Mouse (Mus musculus): ENCODE data around the gene Galnt10.
A peak's percentile ranks its signal among the peaks of the same experiment; 100 is the strongest.
"Not testable (repeated sequence)": the region's sequence is repeated elsewhere in the genome, so short reads cannot be mapped to it uniquely, and the experiment has no call there.

Galnt10 gene

DNA sequence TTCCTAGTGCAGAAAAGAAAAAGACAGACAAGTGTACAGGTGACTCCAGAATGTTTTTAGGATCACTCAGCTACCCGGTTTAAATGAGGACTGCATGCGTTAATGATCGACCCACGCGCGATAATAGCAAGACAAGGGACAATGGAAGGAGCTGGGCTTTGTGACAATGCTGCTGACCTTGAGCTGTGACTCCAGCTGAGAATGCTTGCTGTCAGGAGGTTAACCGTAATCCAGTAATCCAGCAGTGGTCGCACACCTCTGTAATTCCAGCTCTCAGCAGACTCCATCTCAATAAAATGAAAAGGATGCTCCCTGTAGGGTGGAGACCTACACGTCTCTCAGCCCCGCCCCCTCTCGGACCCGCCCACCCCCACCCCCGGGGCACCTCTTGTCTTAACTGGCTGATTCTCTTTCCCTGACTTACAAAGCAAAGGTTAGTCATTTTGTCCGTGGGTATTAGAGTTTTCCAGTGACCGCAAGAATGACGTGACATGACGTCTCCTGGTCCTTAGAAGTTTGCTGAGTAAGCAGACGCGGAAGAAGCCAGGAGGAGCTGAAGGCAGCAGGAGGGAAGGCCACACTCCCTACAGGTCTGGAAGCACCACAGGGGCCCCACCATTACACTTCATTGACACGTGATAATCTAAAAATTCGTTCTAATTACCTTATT is 145.8 kb downstream of the Galnt10 start:
- DNase-seq (ENCODE audit: low read depth) = peak; percentile 57

DNA sequence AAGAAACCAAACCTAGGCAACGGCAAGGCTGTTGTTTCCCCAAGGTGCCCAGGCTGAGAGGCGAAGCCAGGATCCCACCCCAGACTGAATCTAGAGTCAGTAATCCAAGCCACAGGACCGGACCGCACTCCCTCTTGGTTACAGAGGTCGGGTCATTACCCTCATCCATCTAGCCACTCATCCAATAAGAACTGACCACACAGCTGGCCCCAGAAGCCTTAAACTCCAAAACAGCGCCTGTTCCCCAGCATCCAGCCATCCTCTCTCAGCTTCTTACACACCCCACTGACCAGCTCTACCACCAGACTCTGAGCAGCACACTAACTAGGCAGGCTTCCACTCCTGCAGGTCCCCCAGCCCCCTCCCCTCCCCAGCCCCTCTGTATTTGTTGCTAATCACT is 149.8 kb downstream of the Galnt10 start:
- DNase-seq (ENCODE audit: low read depth) = no peak

DNA sequence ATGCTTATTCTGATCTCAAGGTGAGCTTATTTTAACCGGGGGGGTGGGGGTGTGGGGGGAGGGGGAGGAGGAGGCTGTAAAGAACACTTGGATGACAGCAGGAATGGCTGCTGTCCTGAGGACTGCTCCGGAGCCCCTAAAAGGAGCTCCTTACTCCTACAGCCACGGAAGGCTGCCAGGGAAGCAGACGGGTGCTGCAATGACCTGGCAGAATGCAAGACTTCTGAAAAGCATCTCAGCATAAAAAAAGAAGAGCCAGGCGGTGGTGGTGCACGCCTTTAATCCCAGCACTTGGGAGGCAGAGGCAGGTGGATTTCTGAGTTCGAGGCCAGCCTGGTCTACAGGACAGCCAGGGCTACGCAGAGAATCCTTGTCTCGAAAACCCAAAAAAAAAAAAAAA is 152.6 kb downstream of the Galnt10 start:
- DNase-seq (ENCODE audit: low read depth) = no peak

DNA sequence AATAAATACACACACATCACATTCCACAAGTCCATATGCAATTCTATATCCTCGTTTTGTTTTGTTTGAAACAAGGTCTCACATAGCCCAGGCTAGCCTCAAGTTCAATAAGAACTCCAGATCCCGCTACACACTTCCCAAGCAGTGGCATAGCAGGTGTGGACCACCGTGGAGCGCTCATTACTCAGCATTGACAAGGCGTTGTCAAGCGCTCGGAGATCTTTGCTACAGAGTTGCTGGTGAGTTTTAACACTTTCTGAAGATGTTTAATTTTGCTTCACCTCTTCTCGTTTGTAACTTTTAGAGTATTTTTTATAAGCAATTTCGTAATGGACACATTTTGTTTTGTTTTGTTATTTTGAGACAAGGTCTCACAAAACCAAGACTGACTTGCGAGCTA is 154.2 kb downstream of the Galnt10 start:
- DNase-seq (ENCODE audit: low read depth) = no peak

DNA sequence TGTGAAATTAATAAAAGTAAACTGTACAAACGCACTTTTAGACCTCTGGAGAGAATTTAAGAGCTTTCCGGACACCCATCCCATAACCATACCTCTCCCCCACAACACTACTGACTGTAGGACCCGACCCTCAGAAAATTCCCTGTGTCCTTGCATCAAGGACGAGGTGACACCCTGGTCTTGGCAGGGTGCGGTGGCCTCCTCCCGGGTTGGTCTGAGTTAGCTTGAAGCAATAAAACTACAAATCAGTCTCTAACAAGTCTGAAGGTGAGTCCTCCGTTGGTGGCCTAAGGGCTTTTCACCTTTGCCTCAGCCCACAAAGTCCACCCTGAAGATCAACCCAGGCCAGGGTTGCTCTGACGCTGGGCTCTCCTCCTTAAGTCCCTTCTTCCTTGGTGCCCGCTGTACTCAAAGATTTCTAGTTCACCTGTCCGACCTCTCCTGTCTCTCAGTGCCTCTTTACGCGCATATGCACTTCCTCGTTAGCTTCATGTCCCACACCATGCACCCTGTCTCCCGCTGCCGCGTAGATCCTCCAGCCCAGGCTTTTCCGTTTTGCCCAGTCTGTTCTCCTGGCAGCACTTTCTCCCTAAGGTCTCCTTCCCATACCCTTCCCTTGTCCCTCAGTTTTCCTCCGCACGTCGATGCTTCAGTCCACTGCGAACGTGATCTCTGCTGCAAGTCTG is 155.2 kb downstream of the Galnt10 start:
- no peak for DNase-seq (ENCODE audit: low read depth)

DNA sequence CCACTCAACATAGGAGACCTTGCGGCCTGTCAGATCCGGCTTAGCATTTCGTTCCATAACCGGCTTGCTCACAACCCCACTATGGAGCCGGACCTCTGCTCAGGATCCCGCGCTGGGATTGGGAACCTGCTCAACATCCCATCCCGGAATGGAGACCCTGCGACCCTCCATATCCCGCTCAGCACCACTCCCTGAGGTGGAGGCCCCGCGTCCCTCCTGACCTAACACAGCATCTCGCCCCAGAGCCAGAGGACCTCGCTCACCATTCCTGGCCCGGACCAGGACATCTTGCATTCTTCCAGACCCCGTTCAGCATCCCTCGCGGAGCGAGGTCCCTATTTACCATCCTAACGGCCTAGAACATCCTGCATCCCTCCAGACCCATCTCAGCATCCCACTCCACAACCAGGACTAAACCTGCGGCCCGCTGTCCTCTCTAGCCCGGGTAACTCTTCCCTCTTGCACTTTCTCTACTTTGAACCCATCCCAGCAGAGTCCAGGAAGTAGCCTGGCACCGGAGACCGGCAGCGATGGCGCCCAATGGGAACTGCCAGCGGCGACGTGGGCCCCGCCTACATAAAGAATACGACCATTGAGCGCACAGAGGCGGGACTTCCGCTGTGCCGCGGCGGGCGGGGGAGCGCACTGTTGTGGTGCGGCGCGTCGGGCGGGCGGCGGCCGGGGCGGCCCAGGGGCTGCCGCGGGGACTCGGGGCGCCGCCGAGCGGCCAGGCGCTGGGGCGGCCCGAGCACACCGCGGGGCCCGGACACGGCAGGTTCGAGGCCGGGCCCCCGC is 155.9 kb downstream of the Galnt10 start, which contains the start of gene Sap30l:
Gene Sap30l (plus strand): TSS at position 667 of the 795 bp plus-strand sequence.
- peak; percentile 98 for DNase-seq (ENCODE audit: low read depth)

DNA sequence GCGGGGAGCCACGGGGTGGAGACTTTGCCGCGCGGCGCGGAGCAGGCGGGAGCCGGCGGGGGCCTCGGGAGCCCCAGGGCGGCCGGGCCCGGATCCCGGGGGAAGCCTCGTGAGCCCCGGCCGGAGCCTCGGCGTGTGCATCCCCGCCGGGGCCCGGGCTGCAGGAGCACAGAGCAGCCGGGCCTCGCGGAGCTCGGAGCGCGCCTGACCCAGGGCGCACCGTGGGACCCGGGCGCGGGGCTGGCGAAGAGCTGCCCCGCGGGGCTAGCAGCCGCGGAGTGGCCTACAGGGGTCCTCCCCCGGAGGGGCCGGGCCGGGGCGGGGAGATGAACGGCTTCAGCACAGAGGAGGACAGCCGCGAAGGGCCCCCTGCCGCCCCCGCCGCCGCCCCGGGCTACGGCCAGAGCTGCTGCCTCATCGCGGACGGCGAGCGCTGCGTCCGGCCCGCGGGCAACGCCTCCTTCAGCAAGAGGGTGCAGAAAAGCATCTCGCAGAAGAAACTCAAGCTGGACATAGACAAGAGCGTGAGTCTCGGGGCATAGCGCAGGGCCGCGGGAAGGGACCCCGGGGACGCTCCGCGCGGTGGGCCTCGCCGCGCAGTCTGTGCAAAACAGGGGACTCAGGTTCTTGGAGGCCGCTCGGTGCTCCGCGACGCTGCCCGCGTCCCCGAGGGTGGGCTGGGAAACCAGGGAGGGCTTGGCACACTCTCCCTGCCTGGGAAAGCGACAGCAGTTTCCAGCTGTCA is 156.7 kb downstream of the Galnt10 start:
- peak; percentile 72 for DNase-seq (ENCODE audit: low read depth)

DNA sequence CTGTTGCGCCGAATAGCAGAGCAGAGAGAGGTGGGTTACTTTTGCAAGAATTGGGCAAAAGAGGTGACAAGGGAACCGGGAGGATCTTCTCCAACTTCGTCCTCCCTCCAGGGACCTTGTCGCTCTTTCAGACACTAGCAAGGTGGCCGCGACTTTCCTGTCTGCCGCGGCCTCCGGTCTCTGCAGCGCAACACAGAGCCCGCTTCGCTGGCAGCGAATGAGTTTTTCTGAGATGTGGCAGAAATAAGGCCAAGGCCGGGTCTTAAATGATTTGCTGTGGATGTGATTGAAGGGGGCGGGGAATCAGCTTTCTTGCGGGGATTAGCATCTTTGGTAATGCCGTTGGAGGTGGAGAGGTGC is 157.2 kb downstream of the Galnt10 start:
- peak; percentile 37 for DNase-seq (ENCODE audit: low read depth)

DNA sequence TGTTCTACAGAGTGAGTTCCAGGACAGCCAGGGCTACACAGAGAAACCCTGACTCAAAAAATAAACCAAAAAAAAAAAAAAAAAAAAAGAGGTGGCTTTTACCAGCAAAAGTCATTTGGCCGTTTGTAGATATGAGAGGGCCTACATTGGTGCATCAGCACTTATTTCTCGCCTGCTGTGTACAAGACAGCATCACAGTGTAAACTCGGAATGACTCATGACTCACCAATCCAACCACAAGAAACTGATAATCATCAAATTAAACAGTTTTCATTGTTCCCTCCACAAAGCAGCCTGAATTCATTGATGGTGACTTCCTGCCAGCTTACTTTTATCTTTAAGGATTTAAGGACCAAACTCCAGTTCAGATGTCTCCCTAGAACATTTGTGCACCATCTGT is 159.8 kb downstream of the Galnt10 start:
- DNase-seq (ENCODE audit: low read depth) = no peak

DNA sequence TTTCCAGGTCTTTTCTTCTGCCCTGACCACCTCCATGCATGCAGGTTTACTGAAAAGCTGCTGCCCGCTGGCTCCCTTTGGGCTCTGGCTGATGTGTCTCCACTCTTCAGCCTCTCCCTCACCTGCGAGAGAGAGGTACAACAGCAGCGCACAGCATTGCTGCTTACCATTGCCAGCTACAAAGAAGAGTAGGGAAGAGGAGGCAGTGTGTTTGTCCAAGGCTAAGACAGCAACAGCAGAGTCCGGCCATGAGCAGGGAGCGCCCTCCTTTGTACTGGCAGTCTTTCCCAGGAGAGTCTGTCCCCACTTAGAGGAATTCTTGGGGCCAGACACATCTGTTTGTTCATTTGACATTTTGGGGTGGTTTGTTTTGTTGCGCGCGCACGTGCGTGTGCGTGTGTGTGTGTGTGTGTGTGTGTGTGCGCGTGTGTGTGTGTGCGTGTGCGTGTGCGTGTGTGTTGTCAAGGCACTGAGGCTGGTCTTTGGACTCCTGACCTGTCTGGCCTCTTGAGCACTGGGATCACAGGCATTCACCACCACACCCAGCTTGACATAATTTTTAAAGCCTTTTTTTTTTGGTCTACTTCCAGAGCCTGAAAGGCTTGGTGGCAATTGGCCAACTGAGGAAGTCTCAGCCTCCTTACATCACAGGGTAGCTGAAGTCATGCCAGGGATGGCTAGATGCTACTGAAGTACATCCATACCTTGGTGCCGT is 163.9 kb downstream of the Galnt10 start:
- DNase-seq (ENCODE audit: low read depth) = peak; percentile 31

DNA sequence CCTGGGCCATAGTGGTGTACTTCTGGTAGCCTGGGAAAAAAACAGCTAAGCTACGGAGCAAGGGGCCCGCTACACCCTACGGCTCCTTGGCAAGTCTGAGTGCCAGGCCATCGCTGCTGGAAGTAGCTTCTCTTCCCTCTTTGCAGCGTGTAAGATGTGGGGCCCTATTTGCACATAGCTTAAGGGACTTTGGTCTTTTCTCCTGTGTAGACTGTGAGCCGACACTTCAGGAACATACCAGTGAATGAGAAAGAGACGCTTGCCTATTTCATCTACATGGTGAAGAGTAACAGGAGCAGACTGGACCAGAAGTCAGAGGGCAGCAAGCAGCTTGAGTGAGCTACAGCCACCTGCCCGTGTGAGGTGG is 164.5 kb downstream of the Galnt10 start:
- DNase-seq (ENCODE audit: low read depth) = no peak

DNA sequence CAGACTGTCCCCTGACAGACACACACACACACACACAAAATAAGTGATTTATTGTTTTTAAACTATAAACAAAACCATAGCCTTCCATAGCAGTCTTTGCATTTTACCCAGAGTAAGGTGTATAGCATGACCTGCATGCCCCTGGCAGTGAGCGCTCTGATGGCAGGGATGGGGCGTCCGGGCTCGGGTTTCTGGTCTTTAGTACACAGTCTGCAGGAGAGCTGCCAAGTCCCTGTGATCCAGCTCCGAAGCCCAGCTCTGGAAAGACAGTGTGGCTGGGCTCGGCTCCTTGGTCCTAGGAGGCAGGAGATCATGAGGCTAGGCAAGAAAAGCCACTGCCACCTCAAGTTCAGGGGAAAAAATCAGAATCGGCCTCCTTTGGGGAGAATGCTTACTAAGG is 165.8 kb downstream of the Galnt10 start:
- no peak for DNase-seq (ENCODE audit: low read depth)

DNA sequence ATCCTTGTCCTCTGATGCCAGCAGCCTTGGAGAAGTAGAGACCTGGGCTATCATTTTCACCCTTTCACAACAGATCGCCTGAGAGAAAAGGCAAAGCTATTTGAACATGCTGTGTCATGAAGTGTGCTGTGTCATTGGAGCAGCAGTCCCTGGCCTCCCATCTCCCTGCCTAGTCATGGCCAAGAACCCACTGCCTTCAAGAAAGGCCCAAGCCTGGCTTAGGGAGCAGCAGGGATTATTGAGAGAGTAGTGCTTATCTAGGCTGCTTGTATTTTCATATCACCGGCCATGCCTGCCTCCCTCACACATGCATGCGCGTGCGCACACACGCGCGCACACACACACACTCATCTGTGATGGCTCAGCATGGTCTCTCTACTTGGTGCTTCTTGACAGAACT is 167.0 kb downstream of the Galnt10 start:
- DNase-seq (ENCODE audit: low read depth) = no peak

DNA sequence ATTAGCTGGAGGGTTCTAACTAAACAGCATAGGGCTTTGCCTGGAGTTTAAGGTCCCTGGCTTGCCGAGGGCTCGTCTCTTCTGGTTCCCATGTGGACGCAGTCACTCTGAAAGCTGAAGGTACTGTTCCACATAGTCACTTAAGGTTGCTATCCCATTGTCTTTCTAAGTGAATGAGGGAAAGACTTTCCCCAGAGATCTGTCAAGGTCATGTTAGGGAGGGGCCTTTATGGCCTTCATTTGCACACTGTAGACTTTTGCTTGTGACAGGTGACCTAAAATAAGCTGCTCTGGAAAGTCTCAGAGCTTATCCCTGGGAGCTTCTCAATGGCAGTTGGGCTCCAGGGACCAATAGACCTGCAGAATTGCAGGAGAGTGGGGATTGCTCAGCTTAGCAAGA is 168.4 kb downstream of the Galnt10 start:
- no peak for DNase-seq (ENCODE audit: low read depth)

DNA sequence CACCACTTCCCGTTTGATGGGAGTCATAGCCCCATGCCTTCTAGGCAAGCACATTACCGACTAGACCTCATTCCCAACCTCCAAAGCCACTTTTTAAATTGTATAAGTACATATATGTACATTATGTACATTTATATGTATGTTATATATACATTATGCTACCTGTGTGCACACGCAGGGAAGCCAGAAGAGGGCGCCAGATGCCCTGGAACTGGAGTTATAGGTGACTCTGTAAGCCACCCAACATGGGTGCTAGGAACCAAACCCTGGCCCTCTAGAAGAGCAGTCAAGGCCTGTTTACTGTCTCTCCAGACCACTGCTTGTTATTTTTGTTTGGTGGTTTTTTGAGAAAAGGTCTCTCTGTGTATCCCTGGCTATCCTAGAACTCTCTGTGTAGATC is 172.9 kb downstream of the Galnt10 start:
- DNase-seq (ENCODE audit: low read depth) = no peak

DNA sequence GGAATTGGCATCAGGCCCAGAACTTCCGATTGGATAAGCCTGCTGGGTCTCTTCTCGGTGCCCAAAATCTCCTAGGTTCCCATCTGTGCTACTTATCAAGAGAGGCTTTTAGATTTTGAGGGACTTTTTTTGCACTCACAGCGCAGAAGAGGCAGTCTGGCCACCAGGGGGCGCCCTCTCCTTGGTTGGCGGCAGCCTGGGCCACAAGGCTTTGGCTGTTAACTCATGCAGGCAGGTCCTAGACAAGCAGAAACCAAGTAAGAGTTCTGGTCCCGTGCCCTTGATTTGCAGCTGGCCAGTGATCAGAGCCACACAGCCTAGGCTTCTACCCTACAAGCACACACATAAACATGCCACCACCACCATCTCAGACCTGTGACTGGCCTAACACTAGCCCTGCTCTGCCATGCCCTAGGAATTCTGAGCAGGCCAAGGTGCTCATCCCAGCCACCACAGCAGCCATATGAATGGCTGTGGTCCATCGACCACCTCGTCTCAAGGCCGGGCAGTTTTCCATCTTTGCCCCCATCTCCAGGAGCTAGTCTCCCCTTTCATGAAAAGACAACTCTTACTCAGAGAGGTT is 174.8 kb downstream of the Galnt10 start:
- DNase-seq (ENCODE audit: low read depth) = peak; percentile 91

DNA sequence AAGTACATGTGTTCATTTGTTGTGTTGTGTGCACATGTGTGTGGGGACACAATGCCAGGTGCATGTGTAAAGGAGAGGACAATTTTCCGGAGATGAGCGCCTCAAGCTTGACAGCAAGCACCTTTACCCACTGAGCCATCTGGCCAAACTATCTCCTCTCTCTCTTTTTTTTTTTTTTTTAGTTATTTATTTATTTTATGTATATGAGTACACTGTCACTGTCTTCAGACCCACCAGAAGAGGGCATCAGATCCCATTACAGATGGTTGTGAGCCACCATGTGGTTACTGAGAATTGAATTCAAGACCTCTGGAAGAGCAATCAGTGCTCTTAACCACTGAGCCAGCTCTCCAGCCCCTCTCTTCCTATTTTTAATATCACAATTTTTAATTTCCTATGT is 177.9 kb downstream of the Galnt10 start:
- not testable (repeated sequence) for DNase-seq (ENCODE audit: low read depth)

DNA sequence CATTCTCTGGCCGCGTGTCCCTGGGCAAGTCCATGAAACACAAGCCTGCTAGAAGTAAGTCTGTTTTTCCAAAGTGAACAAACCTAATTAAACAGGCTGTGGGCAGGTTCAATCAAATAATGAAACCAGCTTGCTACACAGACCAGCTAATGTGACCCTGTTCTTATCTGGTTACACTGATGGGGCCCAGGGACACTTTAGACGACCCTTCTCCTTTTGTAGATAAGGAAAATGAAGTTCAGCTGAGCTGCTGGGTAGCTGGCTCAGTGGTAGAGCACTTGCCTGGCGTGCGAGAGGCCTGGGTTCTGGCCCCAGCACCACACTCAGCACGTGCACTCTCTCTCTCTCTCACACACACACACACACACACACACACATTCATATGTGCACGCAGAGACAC is 178.5 kb downstream of the Galnt10 start:
- DNase-seq (ENCODE audit: low read depth) = no peak

DNA sequence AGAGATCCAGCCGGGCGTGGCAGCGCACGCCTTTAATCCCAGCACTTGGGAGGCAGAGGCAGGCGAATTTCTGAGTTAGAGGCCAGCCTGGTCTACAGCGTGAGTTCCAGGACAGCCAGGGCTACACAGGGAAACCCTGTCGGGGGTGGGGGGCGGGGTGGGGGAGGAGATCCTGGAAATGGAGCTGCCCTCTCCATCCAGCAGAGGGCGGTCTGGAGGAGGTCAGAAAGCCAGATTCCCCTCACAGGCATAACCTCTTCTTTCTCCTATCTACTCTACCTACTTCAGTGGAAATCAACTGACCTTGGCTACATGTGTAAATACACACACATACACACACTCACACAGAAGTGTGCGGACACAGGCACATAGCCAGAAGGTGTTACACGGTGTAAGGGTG is 180.0 kb downstream of the Galnt10 start:
- not testable (repeated sequence) for DNase-seq (ENCODE audit: low read depth)

DNA sequence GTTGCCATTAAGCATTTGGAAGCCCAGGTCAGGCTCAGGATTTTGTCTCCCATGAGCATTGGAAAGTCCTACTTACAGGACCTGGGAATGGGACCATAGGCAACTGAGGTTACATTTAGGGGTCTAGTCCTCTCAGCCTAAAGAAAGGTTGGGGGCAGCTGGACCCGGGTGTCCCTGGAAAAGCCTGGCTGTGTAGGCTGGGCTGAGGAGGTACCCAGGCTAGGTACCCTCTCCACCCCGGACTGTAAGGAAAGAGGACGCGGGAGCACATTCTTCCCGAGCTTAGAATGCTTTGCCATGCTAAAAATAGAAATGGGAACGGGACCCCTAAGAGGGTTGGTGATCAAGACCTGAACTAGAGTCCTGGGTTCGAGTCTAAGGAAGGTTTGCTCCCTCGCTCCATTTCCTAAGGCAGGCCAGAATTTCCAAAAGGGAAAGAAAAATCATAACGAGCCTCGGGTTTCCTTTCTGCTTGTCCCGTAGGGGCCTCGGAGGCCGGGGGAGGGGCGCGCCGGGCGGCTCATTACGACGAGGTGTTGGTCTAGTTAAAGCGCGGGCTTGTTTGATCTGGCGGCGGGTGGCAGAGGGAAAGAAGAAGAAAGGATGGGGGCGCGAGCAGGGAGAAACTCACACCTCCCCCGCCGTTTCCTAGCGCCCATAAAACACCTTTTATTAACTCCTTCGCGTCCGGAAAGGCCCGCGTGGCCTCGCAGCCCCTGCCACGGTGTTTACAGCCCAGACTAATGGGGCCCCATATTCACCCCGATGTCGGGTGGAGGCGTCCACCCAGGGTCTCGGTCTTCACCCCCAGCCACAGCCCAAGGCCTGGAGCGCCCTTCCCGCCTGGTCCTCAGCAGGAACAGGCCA is 182.0 kb downstream of the Galnt10 start:
- DNase-seq (ENCODE audit: low read depth) = no peak

Data from NIH3T3 (cell line).